Comparison of ENCODE assay signal across 8 mouse cellular contexts in genomic region chr2:32038661-32039081, GRCm38 (mm10). TPM values are rescaled to one million over a fixed set of nuclear protein-coding genes. Genes with fewer than 3 reads are reported as not detected.
DNase-seq lines count a peak whose midpoint lies in the region.
"Had no signal": no experiment of that assay in that cellular context is flagged by ENCODE, and none has a peak within 500 bp of the region (broad histone marks: within the 10 kb centered on the region; RNA-seq: fewer than 3 reads in every experiment).

No protein-coding gene starts in this region.

- no peak overlapping the region for H3K4me3 ChIP-seq in embryonic facial prominence, embryonic 10.5 days
- H3K4me3 ChIP-seq in limb, embryonic 10.5 days: no peak overlapping the region
- H3K4me3 ChIP-seq: liver, embryonic 15.5 days had no signal

- H3K9me3 ChIP-seq in embryonic facial prominence, embryonic 10.5 days: no peaks in the 10 kb centered on the region
- H3K9me3 ChIP-seq in limb, embryonic 10.5 days (replicated peaks): no peaks in the 10 kb centered on the region
- H3K9me3 ChIP-seq: liver, embryonic 15.5 days had no signal

- H3K27ac ChIP-seq in embryonic facial prominence, embryonic 10.5 days (replicated peaks): no peak overlapping the region
- no peak overlapping the region for H3K27ac ChIP-seq in limb, embryonic 10.5 days
- H3K27ac ChIP-seq: liver, embryonic 15.5 days had no signal

- no peaks in the 10 kb centered on the region for H3K27me3 ChIP-seq in embryonic facial prominence, embryonic 10.5 days (replicated peaks; ENCODE audit: low read depth, poor library complexity, severe bottlenecking)
- no peaks in the 10 kb centered on the region for H3K27me3 ChIP-seq in limb, embryonic 10.5 days (ENCODE audit: low read depth, poor library complexity, severe bottlenecking)
- H3K27me3 ChIP-seq: liver, embryonic 15.5 days had no signal

- H3K36me3 ChIP-seq in embryonic facial prominence, embryonic 10.5 days (replicated peaks): peaks cover 100% of the 10 kb centered on the region
- H3K36me3 ChIP-seq in limb, embryonic 10.5 days: peaks cover 97% of the 10 kb centered on the region

- no peaks in the 10 kb centered on the region for H3K4me1 ChIP-seq in embryonic facial prominence, embryonic 10.5 days
- H3K4me1 ChIP-seq in limb, embryonic 10.5 days: no peaks in the 10 kb centered on the region
- H3K4me1 ChIP-seq: liver, embryonic 15.5 days had no signal

- DNase-seq in right cerebral cortex, adult 18-20 months: peak; percentile 73
- DNase-seq in right cerebral cortex, postnatal 14 days: no peak
- peak; percentile 65 to 67 for DNase-seq in cerebellum, postnatal 25 days
- DNase-seq in layer of hippocampus, adult 8-10 months (ENCODE audit: low spot score in 2 of 2): peak; percentile 68 to 71
- peak; percentile 40 to 57 for DNase-seq in thymus, postnatal 36 days
- no peak for DNase-seq in embryonic facial prominence, embryonic 10.5 days (ENCODE audit: low spot score)
- no peak for DNase-seq in limb, embryonic 10.5 days (ENCODE audit: low spot score)

- WGBS in embryonic facial prominence, embryonic 10.5 days: 90% methylated on average over 8 of the region's 8 CpGs
- 91% methylated on average over 8 of the region's 8 CpGs for WGBS in limb, embryonic 10.5 days

RNA-seq across cellular contexts. Expression of gene Fam78a, which starts 46.0 kb away (rescaled TPM):
- 1 to 10 TPM; 4.3 to 6.2 (median 5.3) TPM for total RNA-seq in layer of hippocampus, adult 8-10 months (2022)
- polyA plus RNA-seq in embryonic facial prominence, embryonic 10.5 days (2016; fragmentation: Nextera tagmentation; extraction: Ambion mirVana): 1.8 and 2.2 TPM in 2 replicates
- polyA plus RNA-seq in limb, embryonic 10.5 days (2016; fragmentation: Nextera tagmentation; extraction: Ambion mirVana): 2.0 TPM in 2 replicates

RNA-seq across cellular contexts. Expression of gene Plpp7, which starts 56.7 kb away (rescaled TPM):
- 10 to 100 TPM; 21.2 to 24.0 (median 23.4) TPM for total RNA-seq in layer of hippocampus, adult 8-10 months (2022)
- 4.7 and 5.7 TPM in 2 replicates for polyA plus RNA-seq in embryonic facial prominence, embryonic 10.5 days (2016; fragmentation: Nextera tagmentation; extraction: Ambion mirVana)
- polyA plus RNA-seq in limb, embryonic 10.5 days (2016; fragmentation: Nextera tagmentation; extraction: Ambion mirVana): 2.8 and 3.8 TPM in 2 replicates

Comparison
In these comparisons a context has a peak if more than half of its experiments do, and no peak if none do; other contexts are left out.
1. DNase-seq: peak in right cerebral cortex, adult 18-20 months (single experiment), cerebellum, postnatal 25 days (2 of 2), layer of hippocampus, adult 8-10 months (2 of 2) and thymus, postnatal 36 days (2 of 2); none in right cerebral cortex, postnatal 14 days (single experiment), embryonic facial prominence, embryonic 10.5 days (single experiment) and limb, embryonic 10.5 days (single experiment).